Comparison of ENCODE assay signal across 13 mouse cellular contexts in the genomic region with DNA sequence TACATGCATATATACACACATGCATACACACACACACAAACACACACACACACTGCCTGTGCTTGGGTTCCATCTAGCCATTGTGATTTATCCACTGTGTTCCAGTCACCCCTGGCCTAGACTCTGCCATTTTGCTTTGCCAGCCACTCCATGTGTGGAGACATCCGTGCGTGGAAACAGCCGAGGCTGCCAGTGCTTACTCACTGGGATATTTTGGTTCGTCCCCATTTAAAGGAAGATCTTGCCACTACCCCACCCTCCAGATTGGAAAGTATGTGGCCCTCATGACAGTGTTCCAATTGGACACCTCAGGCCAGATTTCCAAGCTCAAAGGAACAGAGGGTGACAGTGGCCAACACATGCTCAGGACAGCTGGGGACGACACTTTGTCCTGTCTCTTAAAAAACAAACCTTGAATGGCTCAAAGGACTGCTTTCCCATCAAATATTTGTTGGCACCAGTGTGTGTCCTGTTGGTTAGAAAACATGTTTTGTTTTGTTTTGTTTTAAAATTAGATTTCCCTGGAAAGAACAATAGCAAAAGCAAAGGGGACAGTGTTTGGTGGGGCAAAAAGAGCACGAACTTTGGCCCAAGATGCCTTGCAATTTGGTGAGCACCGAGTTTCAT.
"Had no signal": no experiment of that assay in that cellular context is flagged by ENCODE, and none has a peak within 500 bp of the region (broad histone marks: within the 10 kb centered on the region; RNA-seq: fewer than 3 reads in every experiment).

No protein-coding gene starts in this region.

- H3K27ac ChIP-seq: layer of hippocampus, adult 2 months; left cerebral cortex, adult 2 months; limb, embryonic 15.5 days; liver, embryonic 14.5 days; midbrain, embryonic 13.5 days; neural tube, embryonic 15.5 days; stomach, embryonic 15.5 days had no signal

- H3K4me2 ChIP-seq: limb, embryonic 15.5 days; midbrain, embryonic 13.5 days; neural tube, embryonic 15.5 days; stomach, embryonic 15.5 days had no signal

- H3K36me3 ChIP-seq: limb, embryonic 15.5 days; midbrain, embryonic 13.5 days; neural tube, embryonic 15.5 days; stomach, embryonic 15.5 days had no signal

- H3K27me3 ChIP-seq: limb, embryonic 15.5 days; midbrain, embryonic 13.5 days; neural tube, embryonic 15.5 days; stomach, embryonic 15.5 days had no signal

- H3K4me3 ChIP-seq: layer of hippocampus, adult 2 months; left cerebral cortex, adult 2 months; limb, embryonic 15.5 days; midbrain, embryonic 13.5 days; myocyte; neural tube, embryonic 15.5 days; stomach, embryonic 15.5 days had no signal

- ATAC-seq: midbrain, embryonic 13.5 days had no signal

- DNase-seq: kidney, postnatal 10 days; kidney, postnatal 4 days; right cerebral cortex, postnatal 4 days; thymus, adult 2 months; thymus, postnatal 25 days had no signal

- H3K9me3 ChIP-seq: limb, embryonic 15.5 days; midbrain, embryonic 13.5 days; neural tube, embryonic 15.5 days; stomach, embryonic 15.5 days had no signal

- H3K4me1 ChIP-seq: limb, embryonic 15.5 days; neural tube, embryonic 15.5 days; stomach, embryonic 15.5 days had no signal

- H3K9ac ChIP-seq: limb, embryonic 15.5 days; liver, embryonic 14.5 days; midbrain, embryonic 13.5 days; neural tube, embryonic 15.5 days; stomach, embryonic 15.5 days had no signal
